Mouse (Mus musculus): ENCODE data around the gene Arhgef3.

GRCm38 (mm10) chr14:27244898-27245297 lies 130.2 kb downstream of the Arhgef3 start:
- TF ChIP-seq POLR2AphosphoS5 (IDR thresholded peaks at IDR 0.05; ENCODE audit: insufficient replicate concordance, low read depth, low read length) (no peak), CTCF (IDR thresholded peaks at IDR 0.05; ENCODE audit: low read depth, low read length) (no peak)

All from G1E (cell line).